Mouse (Mus musculus): ENCODE data around the gene Chmp4b. TPM values are rescaled to one million over a fixed set of nuclear protein-coding genes. Genes with fewer than 3 reads are reported as not detected.

Chmp4b gene
- total and polyA plus RNA-seq, 3 experiments: 118 to 196 TPM; not detected in 1

- H3K9ac ChIP-seq (ENCODE audit: control insufficient read depth, low read depth, low read length, poor library complexity, severe bottlenecking): no peak overlapping the region
- TF ChIP-seq MYB (IDR thresholded peaks at IDR 0.05; ENCODE audit: low read depth, low read length) (no peak), SMC3 (IDR thresholded peaks at IDR 0.05; ENCODE audit: low read depth, low read length) (no peak), MAFK (IDR thresholded peaks at IDR 0.05; ENCODE audit: borderline replicate concordance, low read depth, low read length) (no peak), USF2 (IDR thresholded peaks at IDR 0.05; ENCODE audit: borderline replicate concordance in 1 of 2, insufficient read depth in 1 of 2, low read depth in 1 of 2, low read length in 2 of 2) (no peak), ZC3H11A (IDR thresholded peaks at IDR 0.05; ENCODE audit: low read depth, low read length) (no peak)
- H3K27me3 ChIP-seq (ENCODE audit: control insufficient read depth in 1 of 2, insufficient read depth in 2 of 2, low read length in 2 of 2): no peaks in the 10 kb centered on the region
- H3K79me2 ChIP-seq (ENCODE audit: control insufficient read depth, insufficient read depth, low read length, poor library complexity): no peaks in the 10 kb centered on the region
- peaks cover 0 to 14% of the 10 kb centered on the region in 2 experiments; a peak in 2 of 4 replicates for H3K36me3 ChIP-seq (ENCODE audit: control insufficient read depth in 1 of 2, insufficient read depth in 2 of 2, low read length in 2 of 2)
- no peak for DNase-seq (ENCODE audit: low read depth, low spot score)
- no peaks in the 10 kb centered on the region for H3K9me3 ChIP-seq (replicated peaks; ENCODE audit: insufficient read depth, low read length)
- H3K4me1 ChIP-seq (ENCODE audit: control insufficient read depth in 1 of 2, insufficient read depth in 2 of 2, low read length in 2 of 2): peaks cover 2 to 15% of the 10 kb centered on the region in 2 experiments; a peak in 3 of 4 replicates
- H3K27ac ChIP-seq (ENCODE audit: control insufficient read depth, low read depth, low read length): no peak overlapping the region
- H3K4me3 ChIP-seq (ENCODE audit: control insufficient read depth in 1 of 2, insufficient read depth in 1 of 2, low read depth in 2 of 2, low read length in 2 of 2): no peak overlapping the region
Measured at GRCm38 (mm10) chr2:154639115-154639514, 12.4 kb upstream of the Chmp4b start.

- peaks cover 2 to 15% of the 10 kb centered on the region in 2 experiments; a peak in 3 of 4 replicates for H3K4me1 ChIP-seq (ENCODE audit: control insufficient read depth in 1 of 2, insufficient read depth in 2 of 2, low read length in 2 of 2)
- H3K4me3 ChIP-seq (ENCODE audit: control insufficient read depth in 1 of 2, insufficient read depth in 1 of 2, low read depth in 2 of 2, low read length in 2 of 2): no peak overlapping the region
- H3K9ac ChIP-seq (ENCODE audit: control insufficient read depth, low read depth, low read length, poor library complexity, severe bottlenecking): no peak overlapping the region
- H3K9me3 ChIP-seq (replicated peaks; ENCODE audit: insufficient read depth, low read length): no peaks in the 10 kb centered on the region
- no peak overlapping the region for H3K27ac ChIP-seq (ENCODE audit: control insufficient read depth, low read depth, low read length)
- peaks cover 0 to 14% of the 10 kb centered on the region in 2 experiments; a peak in 2 of 4 replicates for H3K36me3 ChIP-seq (ENCODE audit: control insufficient read depth in 1 of 2, insufficient read depth in 2 of 2, low read length in 2 of 2)
- no peaks in the 10 kb centered on the region for H3K27me3 ChIP-seq (ENCODE audit: control insufficient read depth in 1 of 2, insufficient read depth in 2 of 2, low read length in 2 of 2)
- no peaks in the 10 kb centered on the region for H3K79me2 ChIP-seq (ENCODE audit: control insufficient read depth, insufficient read depth, low read length, poor library complexity)
- no peak for DNase-seq (ENCODE audit: low read depth, low spot score)
- no peak for TF ChIP-seq MAFK (IDR thresholded peaks at IDR 0.05; ENCODE audit: borderline replicate concordance, low read depth, low read length)
- no peak for TF ChIP-seq RAD21 (IDR thresholded peaks at IDR 0.05; ENCODE audit: low read depth, low read length)
- TF ChIP-seq MAZ (IDR thresholded peaks at IDR 0.05; ENCODE audit: low read depth, low read length): no peak
- TF ChIP-seq JUND (IDR thresholded peaks at IDR 0.05; ENCODE audit: low read depth, low read length): no peak
- no peak for TF ChIP-seq NELFE (IDR thresholded peaks at IDR 0.05; ENCODE audit: low read depth, low read length)
- no peak for TF ChIP-seq TAL1 (IDR thresholded peaks at IDR 0.05; ENCODE audit: low read length)
- no peak for TF ChIP-seq MXI1 (IDR thresholded peaks at IDR 0.05; ENCODE audit: low read depth, low read length)
- no peak for TF ChIP-seq USF1 (IDR thresholded peaks at IDR 0.05; ENCODE audit: low read depth, low read length)
- TF ChIP-seq ZKSCAN1 (IDR thresholded peaks at IDR 0.05; ENCODE audit: low read depth, low read length): no peak
- TF ChIP-seq KAT2A (conservative IDR thresholded peaks at IDR 0.05; ENCODE audit: low read depth, low read length): no peak
- no peak for TF ChIP-seq MAX (IDR thresholded peaks at IDR 0.05; ENCODE audit: low read length)
- TF ChIP-seq ZMIZ1 (IDR thresholded peaks at IDR 0.05; ENCODE audit: low read depth, low read length): no peak
- TF ChIP-seq RCOR1 (IDR thresholded peaks at IDR 0.05; ENCODE audit: low read depth, low read length): no peak
- TF ChIP-seq MYC (IDR thresholded peaks at IDR 0.05; ENCODE audit: low read depth, low read length): no peak
- no peak for TF ChIP-seq POLR2A (IDR thresholded peaks at IDR 0.05; ENCODE audit: control insufficient read depth in 1 of 2, insufficient read depth in 1 of 2, low read depth in 1 of 2, low read length in 2 of 2, poor library complexity in 1 of 2)
- no peak for TF ChIP-seq EP300 (IDR thresholded peaks at IDR 0.05; ENCODE audit: low read depth in 1 of 2, low read length in 2 of 2)
- no peak for TF ChIP-seq NRF1 (IDR thresholded peaks at IDR 0.05; ENCODE audit: insufficient read depth, low read depth, low read length, poor library complexity, severe bottlenecking)
- TF ChIP-seq ELF1 (IDR thresholded peaks at IDR 0.05; ENCODE audit: low read depth, low read length): no peak
Measured at GRCm38 (mm10) chr2:154641176-154641575, 10.3 kb upstream of the Chmp4b start.
